Mouse (Mus musculus) bone marrow macrophage, adult 2 months (primary cell): Measurements from ENCODE around the gene Theg.

Experiments used
- CTCF ChIP-seq: IDR thresholded peaks from 2 replicates; pipeline ENCODE4 v1.5.1; 2012; ENCODE audit warnings: low read depth, mild to moderate bottlenecking, low read length, moderate library complexity
- POLR2A ChIP-seq: IDR thresholded peaks from 2 replicates; pipeline ENCODE4 v1.6.1; 2012; ENCODE audit warnings: mild to moderate bottlenecking, low read depth, low read length, borderline replicate concordance

GRCm38 (mm10) chr10:79631432-79631831 is 44.3 kb upstream of the Theg start:
- TF ChIP-seq CTCF (no peak), POLR2A (no peak)
